Mouse (Mus musculus): Measurements from ENCODE around the gene Gbp3. TPM values are rescaled to one million over a fixed set of nuclear protein-coding genes. Genes with fewer than 3 reads are reported as not detected.

Gene Gbp3
- polyA plus RNA-seq, 1 experiment from 2014 or later = 0.64 TPM

DNA sequence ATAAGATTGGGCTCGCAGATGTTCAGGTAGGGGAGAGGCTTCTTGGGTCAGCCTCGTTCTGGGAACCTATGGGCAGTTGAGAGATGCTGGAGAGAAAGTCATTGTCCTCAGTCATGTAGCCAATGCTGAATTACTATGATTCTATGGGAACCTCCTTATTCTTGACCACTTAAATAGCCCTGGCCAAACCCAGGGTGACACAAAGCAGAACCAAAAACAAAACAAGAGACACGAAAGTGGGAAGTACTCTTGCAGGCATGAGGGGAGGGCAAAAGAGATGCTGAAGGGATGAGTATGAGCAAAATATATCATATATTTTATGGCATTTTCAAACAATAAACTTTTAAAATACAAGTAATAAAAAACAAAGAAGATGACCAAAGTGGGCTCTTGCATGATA is 17.3 kb downstream of the Gbp3 start:
- 87% methylated on average over 3 of the region's 3 CpGs for WGBS
- no peak overlapping the region for H3K9ac ChIP-seq (replicated peaks; ENCODE audit: low read depth, low read length)
- H3K9me3 ChIP-seq (ENCODE audit: control insufficient read depth, low read length) = no peaks in the 10 kb centered on the region
- no peaks in the 10 kb centered on the region for H3K27me3 ChIP-seq (ENCODE audit: control insufficient read depth, insufficient read depth, low read length)
- no peak overlapping the region for H3K4me3 ChIP-seq (ENCODE audit: low read depth, low read length)
- H3K27ac ChIP-seq (ENCODE audit: low read depth, low read length) = no peak overlapping the region
- H3K4me2 ChIP-seq (ENCODE audit: low read depth, low read length) = no peak overlapping the region
- H3K36me3 ChIP-seq (ENCODE audit: control insufficient read depth, insufficient read depth, low read length) = no peaks in the 10 kb centered on the region
- no peak for ATAC-seq (ENCODE audit: low read depth)
- no peaks in the 10 kb centered on the region for H3K4me1 ChIP-seq (ENCODE audit: control insufficient read depth, insufficient read depth, low read length)

- 89% methylated on average over 4 of the region's 4 CpGs for WGBS
- Histone ChIP-seq H3K4me3 (ENCODE audit: low read depth, low read length) (no peak overlapping the region), H3K27ac (ENCODE audit: low read depth, low read length) (no peak overlapping the region), H3K4me2 (ENCODE audit: low read depth, low read length) (no peak overlapping the region), H3K36me3 (ENCODE audit: control insufficient read depth, insufficient read depth, low read length) (no peaks in the 10 kb centered on the region), H3K9me3 (ENCODE audit: control insufficient read depth, low read length) (no peaks in the 10 kb centered on the region), H3K27me3 (ENCODE audit: control insufficient read depth, insufficient read depth, low read length) (no peaks in the 10 kb centered on the region), H3K9ac (replicated peaks; ENCODE audit: low read depth, low read length) (no peak overlapping the region), H3K4me1 (ENCODE audit: control insufficient read depth, insufficient read depth, low read length) (no peaks in the 10 kb centered on the region)
- no peak for ATAC-seq (ENCODE audit: low read depth)
Measured at GRCm38 (mm10) chr3:142578342-142578741, 18.5 kb downstream of the Gbp3 start.

- H3K36me3 ChIP-seq (ENCODE audit: control insufficient read depth, insufficient read depth, low read length) = no peaks in the 10 kb centered on the region
- no peaks in the 10 kb centered on the region for H3K4me1 ChIP-seq (ENCODE audit: control insufficient read depth, insufficient read depth, low read length)
- ATAC-seq (ENCODE audit: low read depth) = no peak
- H3K4me3 ChIP-seq (ENCODE audit: low read depth, low read length) = no peak overlapping the region
- 89% methylated on average over 4 of the region's 4 CpGs for WGBS
- no peaks in the 10 kb centered on the region for H3K27me3 ChIP-seq (ENCODE audit: control insufficient read depth, insufficient read depth, low read length)
- no peaks in the 10 kb centered on the region for H3K9me3 ChIP-seq (ENCODE audit: control insufficient read depth, low read length)
- H3K9ac ChIP-seq (replicated peaks; ENCODE audit: low read depth, low read length) = no peak overlapping the region
- H3K27ac ChIP-seq (ENCODE audit: low read depth, low read length) = no peak overlapping the region
- H3K4me2 ChIP-seq (ENCODE audit: low read depth, low read length) = no peak overlapping the region
Measured at GRCm38 (mm10) chr3:142583067-142583466, 23.2 kb downstream of the Gbp3 start.

DNA sequence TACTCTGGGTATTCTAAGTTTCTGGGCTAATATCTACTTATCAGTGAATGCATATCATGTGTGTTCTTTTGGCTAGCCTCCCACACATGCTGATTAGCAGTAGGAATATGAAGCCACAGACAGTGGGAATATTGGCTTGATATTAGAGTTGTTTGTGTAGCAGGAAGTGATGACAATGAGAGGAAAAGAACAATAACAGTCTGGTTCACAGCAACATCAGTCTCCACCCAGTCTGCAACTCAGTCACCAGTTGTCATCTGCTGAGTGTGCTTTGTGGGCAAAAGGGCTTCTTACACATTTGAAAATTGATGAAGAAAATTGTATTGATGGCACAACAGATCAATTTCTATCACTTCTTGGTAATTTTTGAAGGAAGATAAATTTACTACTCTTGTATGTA is 27.6 kb downstream of the Gbp3 start:
- H3K4me1 ChIP-seq (ENCODE audit: control insufficient read depth, insufficient read depth, low read length) = no peaks in the 10 kb centered on the region
- H3K27ac ChIP-seq (ENCODE audit: low read depth, low read length) = no peak overlapping the region
- no peak for ATAC-seq (ENCODE audit: low read depth)
- no peak overlapping the region for H3K4me2 ChIP-seq (ENCODE audit: low read depth, low read length)
- no peak overlapping the region for H3K9ac ChIP-seq (replicated peaks; ENCODE audit: low read depth, low read length)
- no peaks in the 10 kb centered on the region for H3K36me3 ChIP-seq (ENCODE audit: control insufficient read depth, insufficient read depth, low read length)
- no peaks in the 10 kb centered on the region for H3K9me3 ChIP-seq (ENCODE audit: control insufficient read depth, low read length)
- no peak overlapping the region for H3K4me3 ChIP-seq (ENCODE audit: low read depth, low read length)
- no peaks in the 10 kb centered on the region for H3K27me3 ChIP-seq (ENCODE audit: control insufficient read depth, insufficient read depth, low read length)

GRCm38 (mm10) chr3:142588888-142589287 is 29.1 kb downstream of the Gbp3 start:
- WGBS = 68% methylated on average over 2 of the region's 2 CpGs
- Histone ChIP-seq H3K9me3 (ENCODE audit: control insufficient read depth, low read length) (no peaks in the 10 kb centered on the region), H3K4me3 (ENCODE audit: low read depth, low read length) (no peak overlapping the region), H3K4me1 (ENCODE audit: control insufficient read depth, insufficient read depth, low read length) (no peaks in the 10 kb centered on the region), H3K36me3 (ENCODE audit: control insufficient read depth, insufficient read depth, low read length) (no peaks in the 10 kb centered on the region), H3K27ac (ENCODE audit: low read depth, low read length) (no peak overlapping the region), H3K27me3 (ENCODE audit: control insufficient read depth, insufficient read depth, low read length) (no peaks in the 10 kb centered on the region), H3K4me2 (ENCODE audit: low read depth, low read length) (no peak overlapping the region), H3K9ac (replicated peaks; ENCODE audit: low read depth, low read length) (no peak overlapping the region)
- ATAC-seq (ENCODE audit: low read depth) = no peak

- no peaks in the 10 kb centered on the region for H3K36me3 ChIP-seq (ENCODE audit: control insufficient read depth, insufficient read depth, low read length)
- H3K9ac ChIP-seq (replicated peaks; ENCODE audit: low read depth, low read length) = no peak overlapping the region
- H3K4me3 ChIP-seq (ENCODE audit: low read depth, low read length) = no peak overlapping the region
- no peaks in the 10 kb centered on the region for H3K27me3 ChIP-seq (ENCODE audit: control insufficient read depth, insufficient read depth, low read length)
- ATAC-seq (ENCODE audit: low read depth) = no peak
- no peaks in the 10 kb centered on the region for H3K9me3 ChIP-seq (ENCODE audit: control insufficient read depth, low read length)
- H3K27ac ChIP-seq (ENCODE audit: low read depth, low read length) = no peak overlapping the region
- WGBS = 87% methylated on average over 4 of the region's 4 CpGs
- H3K4me2 ChIP-seq (ENCODE audit: low read depth, low read length) = no peak overlapping the region
- no peaks in the 10 kb centered on the region for H3K4me1 ChIP-seq (ENCODE audit: control insufficient read depth, insufficient read depth, low read length)
Measured at GRCm38 (mm10) chr3:142590431-142591067, 30.7 kb downstream of the Gbp3 start.

GRCm38 (mm10) chr3:142594547-142594946 is 34.7 kb downstream of the Gbp3 start, which contains the start of gene Gbp2b:
Gbp2b (plus strand) TSS chr3:142594847.
- Histone ChIP-seq H3K4me1 (ENCODE audit: control insufficient read depth, insufficient read depth, low read length) (no peaks in the 10 kb centered on the region), H3K27me3 (ENCODE audit: control insufficient read depth, insufficient read depth, low read length) (no peaks in the 10 kb centered on the region), H3K9me3 (ENCODE audit: control insufficient read depth, low read length) (no peaks in the 10 kb centered on the region), H3K27ac (ENCODE audit: low read depth, low read length) (no peak within 1 kb of the TSS), H3K4me3 (ENCODE audit: low read depth, low read length) (no peak within 1 kb of the TSS), H3K4me2 (ENCODE audit: low read depth, low read length) (no peak within 1 kb of the TSS), H3K9ac (replicated peaks; ENCODE audit: low read depth, low read length) (no peak within 1 kb of the TSS), H3K36me3 (ENCODE audit: control insufficient read depth, insufficient read depth, low read length) (no peaks in the 10 kb centered on the region)
- no peak for ATAC-seq (ENCODE audit: low read depth)
- 87% methylated on average over 1 of the region's 1 CpGs for WGBS

DNA sequence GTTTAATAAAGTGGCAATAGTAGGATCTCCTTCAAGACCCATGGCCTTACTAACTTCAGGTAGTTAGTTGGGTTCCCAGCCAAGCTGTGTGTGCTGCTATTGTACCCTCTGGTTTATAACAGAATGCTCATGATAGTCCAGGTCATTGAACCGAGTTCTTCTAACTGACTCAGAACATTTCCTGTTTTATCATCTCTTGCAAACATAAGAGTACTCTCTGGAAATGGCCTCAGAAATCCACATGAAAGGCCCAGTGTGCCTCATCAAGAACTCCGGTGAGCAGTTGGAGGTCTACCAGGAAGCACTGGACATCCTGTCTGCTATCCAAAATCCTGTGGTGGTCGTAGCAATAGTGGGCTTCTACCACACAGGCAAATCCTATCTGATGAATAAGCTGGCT is 38.1 kb downstream of the Gbp3 start:
- 87% methylated on average over 3 of the region's 3 CpGs for WGBS
- Histone ChIP-seq H3K9me3 (ENCODE audit: control insufficient read depth, low read length) (no peaks in the 10 kb centered on the region), H3K4me2 (ENCODE audit: low read depth, low read length) (no peak overlapping the region), H3K4me1 (ENCODE audit: control insufficient read depth, insufficient read depth, low read length) (no peaks in the 10 kb centered on the region), H3K4me3 (ENCODE audit: low read depth, low read length) (no peak overlapping the region), H3K27me3 (ENCODE audit: control insufficient read depth, insufficient read depth, low read length) (no peaks in the 10 kb centered on the region), H3K36me3 (ENCODE audit: control insufficient read depth, insufficient read depth, low read length) (no peaks in the 10 kb centered on the region), H3K9ac (replicated peaks; ENCODE audit: low read depth, low read length) (no peak overlapping the region), H3K27ac (ENCODE audit: low read depth, low read length) (no peak overlapping the region)
- ATAC-seq (ENCODE audit: low read depth) = no peak

DNA sequence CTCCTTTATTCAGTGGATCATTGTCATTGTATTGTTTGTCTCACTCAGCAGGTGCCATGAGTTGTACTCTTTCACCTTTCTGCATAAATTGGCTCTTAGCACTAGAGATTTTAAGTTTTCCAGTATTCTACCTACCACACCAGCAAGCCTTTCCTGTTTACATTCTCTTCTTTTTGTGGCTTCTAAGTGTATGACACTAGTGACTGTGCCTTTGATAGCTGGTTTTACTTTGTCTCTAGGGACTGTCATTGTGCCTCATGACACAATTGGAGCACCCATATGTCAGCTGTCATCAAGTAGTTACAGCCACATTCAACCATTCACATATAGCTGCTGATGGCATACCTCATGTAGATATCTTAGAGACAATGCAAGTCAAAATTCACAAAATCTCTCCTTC is 41.8 kb downstream of the Gbp3 start:
- no peak overlapping the region for H3K4me3 ChIP-seq (ENCODE audit: low read depth, low read length)
- no peaks in the 10 kb centered on the region for H3K4me1 ChIP-seq (ENCODE audit: control insufficient read depth, insufficient read depth, low read length)
- H3K27ac ChIP-seq (ENCODE audit: low read depth, low read length) = no peak overlapping the region
- H3K9ac ChIP-seq (replicated peaks; ENCODE audit: low read depth, low read length) = no peak overlapping the region
- no peak overlapping the region for H3K4me2 ChIP-seq (ENCODE audit: low read depth, low read length)
- no peaks in the 10 kb centered on the region for H3K9me3 ChIP-seq (ENCODE audit: control insufficient read depth, low read length)
- no peak for ATAC-seq (ENCODE audit: low read depth)
- H3K36me3 ChIP-seq (ENCODE audit: control insufficient read depth, insufficient read depth, low read length) = no peaks in the 10 kb centered on the region
- no peaks in the 10 kb centered on the region for H3K27me3 ChIP-seq (ENCODE audit: control insufficient read depth, insufficient read depth, low read length)
